Comparison of ENCODE assay signal across 12 mouse cellular contexts in genomic region chr15:86061848-86062481, GRCm38 (mm10). TPM values are rescaled to one million over a fixed set of nuclear protein-coding genes. Genes with fewer than 3 reads are reported as not detected.
DNase-seq lines count a peak whose midpoint lies in the region; ATAC-seq lines count a peak whose summit lies in the region.
"Had no signal": no experiment of that assay in that cellular context is flagged by ENCODE, and none has a peak within 500 bp of the region (broad histone marks: within the 10 kb centered on the region; RNA-seq: fewer than 3 reads in every experiment).

No protein-coding gene starts in this region.

- no peak overlapping the region for H3K27ac ChIP-seq in heart, embryonic 16.5 days (ENCODE audit: low read length)
- no peak overlapping the region for H3K27ac ChIP-seq in forebrain, embryonic 15.5 days (replicated peaks)
- 0 out of 2 replicates have a peak overlapping the region, but pooled peaks have one; percentile 31 for H3K27ac ChIP-seq in liver, embryonic 16.5 days (ENCODE audit: low read length)
- H3K27ac ChIP-seq: gastrocnemius, adult 2 months had no signal

- no peak overlapping the region for H3K4me3 ChIP-seq in heart, embryonic 16.5 days (ENCODE audit: low read length)
- no peak overlapping the region for H3K4me3 ChIP-seq in forebrain, embryonic 15.5 days
- H3K4me3 ChIP-seq in liver, embryonic 16.5 days (ENCODE audit: low read depth, low read length) = no peak overlapping the region
- H3K4me3 ChIP-seq: gastrocnemius, adult 2 months had no signal

- no peak for DNase-seq in heart, postnatal 36 days
- DNase-seq in CD4-positive helper T cell, adult 2 months (ENCODE audit: low read depth, low spot score) = peak; percentile 48
- no peak for DNase-seq in urinary bladder, postnatal 10 days (ENCODE audit: low spot score)
- DNase-seq in left cerebral cortex, adult 9 months (ENCODE audit: low spot score in 2 of 2) = no peak
- no peak for DNase-seq in adrenal gland, adult 8-10 months
- DNase-seq: cerebellum, adult 11-12 months; gastrocnemius, adult 2 months; right cerebral cortex, postnatal 14 days; thymus, adult 2 months had no signal

- 0 out of 2 replicates have a peak overlapping the region, but pooled peaks have one; percentile 80 for H3K4me2 ChIP-seq in heart, embryonic 16.5 days (ENCODE audit: low read depth, low read length)
- H3K4me2 ChIP-seq in forebrain, embryonic 15.5 days (replicated peaks) = peak overlapping the region; percentile 66
- H3K4me2 ChIP-seq in liver, embryonic 16.5 days (ENCODE audit: low read depth, low read length) = peak overlapping the region; percentile 97; the same call in 1 of the 2 replicates

- H3K9me3 ChIP-seq in heart, embryonic 16.5 days (replicated peaks; ENCODE audit: control insufficient read depth, low read length) = no peaks in the 10 kb centered on the region
- no peaks in the 10 kb centered on the region for H3K9me3 ChIP-seq in forebrain, embryonic 15.5 days
- no peaks in the 10 kb centered on the region for H3K9me3 ChIP-seq in liver, embryonic 16.5 days (replicated peaks; ENCODE audit: control insufficient read depth, low read length)

- H3K36me3 ChIP-seq in heart, embryonic 16.5 days (ENCODE audit: control insufficient read depth, insufficient read depth) = no peaks in the 10 kb centered on the region
- H3K36me3 ChIP-seq in forebrain, embryonic 15.5 days = no peaks in the 10 kb centered on the region; the same call in 1 of the 2 replicates
- no peaks in the 10 kb centered on the region; the same call in 1 of the 2 replicates for H3K36me3 ChIP-seq in liver, embryonic 16.5 days (ENCODE audit: control insufficient read depth, insufficient read depth)

- peaks cover 55% of the 10 kb centered on the region for H3K4me1 ChIP-seq in heart, embryonic 16.5 days (ENCODE audit: control insufficient read depth, insufficient read depth, low read length)
- peaks cover 56% of the 10 kb centered on the region for H3K4me1 ChIP-seq in forebrain, embryonic 15.5 days
- H3K4me1 ChIP-seq in liver, embryonic 16.5 days (ENCODE audit: control insufficient read depth, low read depth, low read length) = peaks cover 74% of the 10 kb centered on the region

- intact Hi-C loops in heart, postnatal 36 days (cut with DNase I) = loop anchor here (2.0 kb wide), 1 partner anchor 17 kb away; no protein-coding TSS in a partner anchor

- WGBS in heart, embryonic 16.5 days = 59% methylated on average over 6 of the region's 6 CpGs
- 65% methylated on average over 6 of the region's 6 CpGs for WGBS in forebrain, embryonic 15.5 days
- WGBS in liver, embryonic 16.5 days (ENCODE audit: insufficient replicate concordance) = 55% methylated on average over 6 of the region's 6 CpGs

- no peaks in the 10 kb centered on the region for H3K27me3 ChIP-seq in heart, embryonic 16.5 days (ENCODE audit: control insufficient read depth, insufficient read depth, low read length)
- no peaks in the 10 kb centered on the region for H3K27me3 ChIP-seq in forebrain, embryonic 15.5 days
- H3K27me3 ChIP-seq in liver, embryonic 16.5 days (ENCODE audit: control insufficient read depth, insufficient read depth, low read depth, low read length) = no peaks in the 10 kb centered on the region

- no peak for ATAC-seq in heart, embryonic 16.5 days (replicated peaks; ENCODE audit: extremely low read depth, insufficient read depth, low FRiP score)
- ATAC-seq in forebrain, embryonic 15.5 days (replicated peaks) = no peak
- ATAC-seq in liver, embryonic 16.5 days (ENCODE audit: low read depth) = no peak

- peak overlapping the region; percentile 22 for H3K9ac ChIP-seq in heart, embryonic 16.5 days (ENCODE audit: low read length)
- H3K9ac ChIP-seq in forebrain, embryonic 15.5 days (replicated peaks) = 0 out of 2 replicates have a peak overlapping the region, but pooled peaks have one; percentile 11
- H3K9ac ChIP-seq in liver, embryonic 16.5 days (ENCODE audit: low read depth, low read length) = peak overlapping the region; percentile 29

RNA-seq across cellular contexts. Expression of gene Gramd4, which starts 4.5 kb away (rescaled TPM):
- 18.7 and 22.2 TPM in 2 replicates for polyA plus RNA-seq in heart, embryonic 16.5 days (2015; fragmentation: Nextera tagmentation; extraction: Ambion mirVana)
- total RNA-seq in heart, postnatal 36 days (2021) = 10 to 100 TPM; 29.6 to 35.3 TPM
- polyA plus RNA-seq in forebrain, embryonic 15.5 days (2015; fragmentation: Nextera tagmentation; extraction: Ambion mirVana) = 48.8 and 52.9 TPM in 2 replicates
- 3.4 and 3.5 TPM in 2 replicates for polyA plus RNA-seq in liver, embryonic 16.5 days (2015; fragmentation: Nextera tagmentation; extraction: Ambion mirVana)
- 10 to 100 TPM; 15.4 to 22.2 (median 17.5) TPM for total RNA-seq in adrenal gland, adult 8-10 months (2022)

RNA-seq across cellular contexts. Expression of gene Celsr1, which starts 28.4 kb away (rescaled TPM):
- 1.7 TPM in 2 replicates for polyA plus RNA-seq in heart, embryonic 16.5 days (2015; fragmentation: Nextera tagmentation; extraction: Ambion mirVana)
- 1 to 10 TPM; 6.4 to 7.2 TPM for total RNA-seq in heart, postnatal 36 days (2021)
- 5.8 and 7.2 TPM in 2 replicates for polyA plus RNA-seq in forebrain, embryonic 15.5 days (2015; fragmentation: Nextera tagmentation; extraction: Ambion mirVana)
- 0.02 and 0.09 TPM in 2 replicates for polyA plus RNA-seq in liver, embryonic 16.5 days (2015; fragmentation: Nextera tagmentation; extraction: Ambion mirVana)
- total RNA-seq in adrenal gland, adult 8-10 months (2022) = 10 to 100 TPM in 2 of 4 experiments, 1 to 10 TPM in 2; 5.2 to 16.1 (median 8.7) TPM
